Mouse (Mus musculus) fat pad, adult 2 months (tissue): Measurements from ENCODE around the gene Sh2b2.
"Not testable (repeated sequence)": the region's sequence is repeated elsewhere in the genome, so short reads cannot be mapped to it uniquely, and the experiment has no call there.

Source experiments
- DNase-seq: peaks from one replicate; pipeline ENCODE4 v3.0.0-alpha.2; 2011; ENCODE audit warnings: low read depth, low spot score; ENCODE audit errors: extremely low read depth

Gene Sh2b2

DNA sequence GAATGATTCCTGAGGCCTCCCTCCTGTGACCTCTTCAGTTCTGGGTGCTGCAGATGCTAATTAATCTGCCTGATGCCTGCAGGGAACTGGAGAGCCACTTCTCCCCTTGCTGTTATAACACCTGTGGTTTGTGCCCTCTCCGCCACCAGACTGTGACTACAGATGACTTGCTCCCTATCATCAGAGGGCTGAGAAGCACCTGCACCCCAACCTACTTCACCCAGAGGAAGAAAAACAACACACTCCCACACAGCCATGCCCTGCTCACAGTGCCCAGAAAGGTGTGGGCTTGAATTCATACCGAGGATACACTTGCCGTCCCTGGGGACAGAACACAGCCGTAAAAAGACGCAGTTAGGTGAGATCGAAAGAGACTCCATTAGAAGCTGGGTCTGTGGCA, 5.2 kb downstream of the Sh2b2 start:
- no peak for DNase-seq

DNA sequence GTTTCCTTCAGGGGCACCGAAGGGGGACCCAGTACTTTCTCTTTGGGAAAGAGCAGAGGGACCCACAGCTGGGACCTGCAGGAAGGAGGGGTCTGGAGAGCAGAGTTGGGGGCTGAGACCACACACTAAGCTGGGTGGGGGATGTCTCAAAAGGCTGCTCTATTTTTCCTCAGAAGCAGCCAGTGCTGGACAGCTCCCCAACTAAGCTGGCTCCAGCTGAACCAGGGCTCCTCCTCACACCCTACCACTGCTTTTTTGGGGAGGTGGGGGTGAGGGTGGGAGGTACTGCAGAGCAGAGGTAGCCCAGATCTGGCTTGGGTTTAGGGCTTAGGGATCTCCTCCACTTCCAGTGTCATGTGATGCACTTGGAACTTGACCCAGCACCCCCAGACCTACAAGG, 6.0 kb downstream of the Sh2b2 start:
- no peak for DNase-seq

DNA sequence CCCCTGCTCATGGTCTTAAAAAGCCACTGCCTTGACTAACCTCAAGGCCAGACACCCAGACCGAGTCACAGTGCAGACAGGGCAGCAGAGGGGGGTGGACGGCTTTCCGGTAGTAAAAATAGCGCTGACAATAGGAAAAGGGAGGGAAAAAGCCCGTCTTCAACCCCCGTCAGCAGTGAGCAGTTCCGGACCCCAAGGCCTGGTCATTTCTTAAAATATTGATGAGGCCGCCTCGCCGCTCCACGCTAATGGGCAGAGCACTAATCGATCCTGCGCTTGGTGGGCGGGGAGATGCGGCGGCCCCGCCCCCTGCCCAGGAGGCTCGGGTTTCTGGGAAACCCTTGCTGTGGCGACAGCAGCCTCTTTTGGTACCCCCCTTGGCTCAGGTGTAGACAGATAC, 8.7 kb downstream of the Sh2b2 start:
- no peak for DNase-seq

DNA sequence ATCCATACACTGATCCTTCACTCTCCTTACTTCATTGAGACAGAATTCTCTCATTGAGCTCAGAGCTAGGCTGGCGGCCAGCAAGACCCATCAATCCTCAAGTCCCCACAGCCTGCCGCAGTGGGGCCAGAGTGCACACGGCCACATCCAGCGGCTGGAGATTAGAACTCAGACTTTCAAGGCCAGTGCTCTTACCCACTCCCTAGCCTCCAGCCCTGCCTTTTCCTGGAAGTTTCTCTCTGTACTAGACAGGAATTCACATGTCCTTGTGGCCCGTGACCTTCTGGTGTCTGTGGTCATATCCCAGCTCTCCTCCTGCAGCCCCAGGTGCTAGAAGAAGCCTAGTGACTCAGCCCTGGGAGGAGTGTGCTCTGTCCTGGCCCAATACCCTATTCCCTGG, 9.7 kb downstream of the Sh2b2 start:
- no peak for DNase-seq

DNA sequence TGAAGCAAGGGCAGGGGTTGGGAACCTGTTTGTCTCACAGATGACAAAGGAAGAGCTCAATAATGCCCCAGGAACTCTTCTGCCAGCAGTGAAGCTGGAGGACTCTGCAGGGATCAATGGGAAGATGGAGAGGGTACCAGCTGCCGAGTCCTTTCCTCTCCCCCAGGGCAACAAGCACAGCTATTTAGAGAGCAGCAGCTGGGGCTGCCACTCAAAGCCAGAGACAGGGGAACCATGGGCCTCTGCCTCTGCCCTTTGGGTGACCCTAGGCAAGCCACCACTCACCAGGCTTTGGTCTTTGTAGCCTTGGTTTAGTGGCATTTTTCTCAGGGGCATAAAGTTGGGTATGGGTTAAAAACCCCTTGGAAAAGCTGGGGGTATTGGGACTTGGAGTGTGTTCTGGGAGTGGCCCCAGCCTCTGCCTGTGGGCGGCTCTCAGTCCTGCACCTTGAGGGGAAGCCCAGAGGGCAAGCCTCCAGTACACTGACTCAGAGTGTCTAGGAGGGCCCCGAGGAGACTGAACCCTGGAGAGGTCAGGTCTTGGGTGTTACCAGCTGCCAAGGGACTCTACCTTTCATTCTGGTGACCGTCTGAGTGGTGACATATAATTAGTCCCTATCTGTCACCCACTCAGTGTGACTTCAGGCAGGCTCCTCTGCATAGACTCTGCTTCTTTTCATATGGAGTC, 15.9 kb downstream of the Sh2b2 start:
- no peak for DNase-seq

DNA sequence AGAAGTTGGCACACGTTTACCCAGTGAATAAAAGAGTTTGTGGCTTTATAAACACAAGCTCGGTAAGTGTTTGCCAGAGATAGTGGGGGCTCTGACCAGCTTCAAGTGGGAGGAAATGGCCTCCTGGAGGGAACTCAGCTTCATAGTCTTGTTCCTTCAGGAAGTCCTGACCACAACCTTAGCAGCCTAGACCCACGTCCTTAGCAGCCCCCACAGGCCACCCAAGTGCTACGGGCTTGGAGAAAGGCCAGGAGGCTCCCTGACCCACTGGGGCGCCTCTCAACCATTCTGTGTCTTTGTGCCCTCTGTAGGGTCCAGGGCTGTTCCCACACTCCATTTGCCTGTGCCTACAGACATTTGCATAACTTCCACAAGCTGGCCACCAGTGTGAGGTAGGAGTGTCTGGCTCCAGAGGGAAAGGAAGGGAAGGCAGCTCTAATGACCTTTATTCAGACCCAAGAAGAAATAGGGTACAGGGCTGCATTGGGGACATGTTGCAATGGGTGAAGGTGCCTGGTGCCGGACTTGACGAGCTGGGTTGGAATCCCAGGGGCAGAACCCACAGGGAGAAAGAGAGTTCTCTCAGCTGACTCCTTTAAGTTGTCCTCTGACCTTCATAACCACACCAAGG, 20.0 kb downstream of the Sh2b2 start:
- DNase-seq: no peak

DNA sequence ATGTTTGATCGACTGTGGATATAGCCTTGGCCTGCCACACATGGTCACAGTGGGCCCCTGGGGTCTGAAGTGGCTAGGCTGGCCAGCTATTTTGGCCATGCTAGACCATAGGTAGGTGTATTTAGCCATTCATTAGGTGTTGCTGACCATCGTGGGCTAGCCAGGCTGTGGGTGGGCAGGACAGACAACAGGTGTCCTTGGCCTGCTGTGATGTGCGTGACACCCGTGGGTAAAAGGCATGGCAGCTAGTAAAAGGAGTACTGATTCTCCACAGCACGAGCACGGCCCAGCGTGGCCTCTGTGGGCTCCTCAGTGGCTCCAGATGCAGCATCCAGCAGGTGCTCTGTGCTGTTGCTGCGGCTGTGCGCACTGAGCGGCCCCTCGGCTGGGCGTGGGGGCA, 27.8 kb downstream of the Sh2b2 start:
- no peak for DNase-seq

DNA sequence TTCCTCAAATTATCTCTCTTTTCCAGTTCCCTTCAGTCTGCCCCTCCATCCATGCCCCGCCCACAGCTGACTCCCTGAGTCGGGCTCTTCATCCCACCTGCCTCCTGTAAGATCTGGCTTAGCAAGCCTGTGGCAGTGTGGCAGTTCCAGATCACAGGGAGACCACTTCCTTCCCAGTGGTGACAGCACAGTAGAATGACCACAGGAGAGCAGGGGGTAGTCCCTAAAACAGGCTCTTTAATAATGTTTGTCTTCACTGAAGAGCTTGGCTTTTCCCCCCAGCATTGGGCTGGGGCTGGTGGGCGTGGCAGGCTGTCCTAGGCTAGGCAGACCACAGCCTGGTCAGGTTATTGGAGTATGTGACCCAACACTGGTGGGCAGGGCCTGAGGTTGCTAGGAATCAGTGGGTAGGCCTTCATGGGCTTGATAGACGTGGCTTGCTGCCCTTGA, 28.4 kb downstream of the Sh2b2 start:
- DNase-seq: no peak

DNA sequence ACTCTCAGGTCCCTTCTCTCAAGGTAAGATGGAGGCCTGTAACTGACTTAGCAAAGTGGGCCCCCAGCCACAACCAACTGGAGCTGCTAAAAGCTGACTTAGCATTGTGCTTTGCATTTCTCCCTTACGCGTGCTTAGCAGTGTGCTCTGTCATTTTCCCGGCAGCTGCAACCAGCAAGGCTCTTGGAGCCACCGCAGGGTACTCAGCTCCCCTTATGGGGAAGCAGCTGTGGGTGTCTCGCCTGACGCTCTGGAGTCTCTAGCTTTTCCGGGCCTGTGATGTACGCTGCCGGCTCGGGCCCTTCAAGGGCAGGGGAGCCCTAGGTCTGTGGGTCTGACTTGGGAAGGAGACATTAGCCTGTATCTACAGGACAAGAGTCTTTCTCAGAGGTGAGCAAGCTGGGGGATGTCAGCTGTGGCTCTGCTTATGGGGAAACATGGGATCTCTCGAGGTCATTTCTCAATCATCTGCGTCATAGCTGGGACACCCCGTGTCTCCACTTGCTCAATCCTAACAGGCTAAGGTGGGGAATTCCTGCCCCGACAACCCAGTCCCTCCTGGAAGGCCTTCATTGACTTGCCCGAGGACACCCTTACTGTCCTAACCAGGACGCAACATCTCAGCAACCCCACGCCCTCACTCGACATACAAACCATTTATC, 29.2 kb downstream of the Sh2b2 start:
- DNase-seq: no peak

DNA sequence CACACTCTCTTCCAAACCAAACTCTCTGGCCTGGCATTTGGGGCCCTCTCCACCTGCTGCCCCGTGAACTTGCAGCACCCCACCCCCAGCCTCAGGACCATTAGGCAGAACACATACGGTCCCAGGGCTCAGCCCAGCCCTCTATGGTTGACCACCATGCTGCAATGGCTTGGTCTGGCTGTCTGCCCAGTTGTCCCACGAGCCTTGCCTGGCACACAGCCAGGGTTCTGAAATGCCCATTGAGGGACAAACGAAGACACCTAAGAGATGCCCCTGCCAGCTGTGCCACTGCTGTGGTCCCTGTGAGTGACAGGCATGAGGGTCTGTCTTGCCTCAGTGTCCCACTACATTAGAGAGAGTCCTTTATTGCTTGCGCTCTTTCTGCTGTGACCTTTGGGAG, 30.4 kb downstream of the Sh2b2 start:
- no peak for DNase-seq

DNA sequence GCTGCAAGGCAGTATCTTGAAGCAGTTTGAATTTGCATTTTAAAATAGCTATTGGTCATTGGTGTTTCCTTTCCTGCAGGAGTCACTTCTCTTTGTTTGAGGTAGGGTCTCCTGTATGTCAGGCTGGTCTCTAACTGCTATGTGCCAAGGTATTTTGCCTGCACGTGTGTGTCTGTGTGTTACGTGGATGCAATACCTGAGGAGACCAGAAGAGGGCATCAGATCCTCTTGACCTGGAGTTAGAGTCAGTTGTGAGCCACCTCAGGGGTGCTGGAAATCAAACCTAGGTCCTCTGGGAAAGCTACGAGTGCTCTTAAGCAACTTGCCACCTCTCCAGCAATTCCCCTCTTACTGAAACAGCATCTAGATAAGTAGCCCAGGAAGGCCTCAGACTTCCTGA, 31.1 kb downstream of the Sh2b2 start:
- no peak for DNase-seq

DNA sequence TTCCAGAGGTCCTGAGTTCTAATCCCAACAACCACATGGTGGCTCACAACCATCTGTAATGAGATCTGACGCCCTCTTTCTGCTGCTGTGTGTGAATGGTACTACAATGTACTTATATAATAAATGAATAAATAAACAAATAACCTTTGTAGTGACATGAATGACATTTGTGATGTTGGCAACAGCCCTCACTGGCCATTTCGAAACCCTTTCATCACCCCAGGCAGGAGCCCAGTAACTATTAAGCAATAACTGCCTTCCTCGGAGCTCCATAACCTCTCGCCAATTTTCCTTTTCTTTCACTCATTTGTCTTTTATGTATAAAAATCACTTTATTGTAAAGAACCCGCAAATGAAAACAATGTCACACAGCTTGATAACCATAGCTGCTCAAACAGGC, 32.6 kb downstream of the Sh2b2 start:
- DNase-seq: no peak

DNA sequence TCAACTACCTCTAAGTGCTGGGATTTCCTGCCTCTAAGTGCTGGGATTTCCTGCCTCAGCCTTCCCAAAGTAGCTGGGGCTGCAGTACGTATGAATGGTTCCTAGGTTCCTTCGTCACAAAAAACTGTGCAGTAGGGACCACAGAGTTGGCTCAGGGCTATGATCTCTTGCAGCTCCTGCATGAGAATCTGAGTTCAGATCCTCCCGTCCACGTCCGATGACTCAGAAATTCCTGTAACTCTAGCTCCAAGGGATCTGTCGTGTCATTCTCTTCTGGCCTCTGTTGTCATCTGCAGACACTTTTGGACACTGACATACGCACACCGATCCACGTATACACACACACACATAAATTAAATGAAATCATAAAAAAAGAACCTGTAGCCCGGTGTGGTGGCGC, 33.6 kb downstream of the Sh2b2 start:
- no peak for DNase-seq

DNA sequence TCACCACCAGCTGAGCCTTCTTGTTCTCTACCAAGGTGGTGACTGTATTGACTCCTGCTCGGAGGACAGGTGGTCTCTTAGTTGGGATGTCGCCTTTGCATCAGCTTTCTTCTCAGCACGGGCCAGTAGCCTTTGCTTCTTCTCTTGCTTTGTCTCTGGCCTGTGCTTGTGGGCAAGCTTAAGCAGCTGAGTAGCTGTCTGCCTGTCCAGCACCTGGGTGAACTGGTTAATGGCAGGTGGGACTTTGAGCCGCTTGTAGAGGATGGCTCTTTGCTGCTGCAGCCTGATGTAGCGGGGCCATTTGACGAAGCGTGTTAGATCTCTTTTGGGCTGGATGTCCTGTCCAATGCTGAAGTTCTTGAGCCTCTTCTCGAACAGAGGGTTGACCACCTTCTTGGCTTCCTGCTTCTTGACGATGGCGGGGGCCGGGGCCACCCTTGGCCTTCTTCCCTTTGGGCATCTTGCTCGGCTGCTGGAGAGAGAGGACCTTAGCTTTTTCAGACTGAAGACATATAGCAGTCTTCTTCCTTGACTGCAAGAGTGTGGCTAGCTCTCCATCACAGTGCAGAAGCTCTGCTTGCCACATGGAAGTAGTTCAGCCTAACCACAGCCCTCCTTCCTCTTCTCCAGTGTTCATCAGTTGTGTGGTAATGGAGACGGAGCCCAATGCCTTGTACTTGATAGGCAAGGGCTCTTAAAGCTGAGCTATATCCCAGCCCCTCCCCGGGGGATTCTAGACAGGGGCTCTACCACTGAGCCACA, 34.8 kb downstream of the Sh2b2 start:
- DNase-seq: not testable (repeated sequence)

DNA sequence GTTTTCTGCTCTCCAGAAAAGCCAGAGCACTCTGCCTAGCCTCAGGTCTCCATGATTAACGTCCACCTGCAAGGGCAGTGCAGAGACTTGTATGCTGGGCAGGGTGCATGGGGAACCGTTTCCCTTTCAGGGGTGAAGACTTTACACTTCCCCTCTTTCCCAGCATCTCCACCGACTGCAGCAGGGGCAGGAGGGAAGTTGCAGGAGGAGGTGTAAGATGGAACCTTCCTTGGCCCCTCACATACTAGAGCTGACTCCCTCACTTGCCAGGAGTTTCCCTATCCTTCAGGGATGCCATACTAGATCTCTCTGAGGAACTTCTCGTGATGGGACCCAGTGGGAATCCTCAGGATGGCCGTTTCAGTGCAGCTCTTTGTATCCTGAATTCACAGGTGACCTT, 35.8 kb downstream of the Sh2b2 start:
- DNase-seq: no peak

DNA sequence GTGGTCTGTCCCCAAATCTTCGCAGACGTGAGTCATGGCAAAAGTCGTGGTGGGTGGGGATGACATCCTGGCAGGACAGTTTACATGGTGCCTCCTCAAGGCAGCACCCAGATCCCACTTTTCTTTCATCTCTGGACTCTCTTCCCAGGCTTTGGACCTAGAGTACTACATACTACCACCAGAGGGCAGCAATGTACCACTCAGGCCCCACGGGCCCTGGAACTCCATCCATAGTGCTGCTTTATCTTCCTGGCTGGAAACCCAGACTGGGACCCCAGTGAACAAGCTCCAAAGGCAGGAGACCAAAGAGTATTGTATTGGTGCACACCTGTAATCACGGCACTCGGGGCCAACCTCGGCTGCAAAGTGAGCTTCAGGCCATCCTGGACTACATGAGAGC, 44.5 kb downstream of the Sh2b2 start:
- DNase-seq: no peak

DNA sequence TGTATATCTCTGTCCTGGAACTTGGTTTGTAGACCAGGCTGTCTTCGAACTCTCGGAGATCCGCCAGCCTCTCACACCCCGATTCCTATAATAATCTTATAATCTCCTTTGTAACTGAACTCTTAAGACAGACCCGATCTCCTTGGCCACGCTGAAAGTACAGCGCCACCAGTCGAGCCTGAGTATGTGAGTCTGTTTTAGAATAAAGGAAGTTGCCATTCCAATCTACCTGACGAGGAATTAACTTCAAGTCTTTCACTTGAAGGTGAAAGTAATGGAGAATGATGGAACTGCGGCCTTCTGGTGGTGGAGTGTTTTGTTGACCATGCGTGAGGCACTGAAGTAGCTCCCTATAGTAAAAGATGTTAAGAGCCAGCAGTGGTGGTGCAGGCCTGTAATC, 46.8 kb downstream of the Sh2b2 start:
- no peak for DNase-seq

DNA sequence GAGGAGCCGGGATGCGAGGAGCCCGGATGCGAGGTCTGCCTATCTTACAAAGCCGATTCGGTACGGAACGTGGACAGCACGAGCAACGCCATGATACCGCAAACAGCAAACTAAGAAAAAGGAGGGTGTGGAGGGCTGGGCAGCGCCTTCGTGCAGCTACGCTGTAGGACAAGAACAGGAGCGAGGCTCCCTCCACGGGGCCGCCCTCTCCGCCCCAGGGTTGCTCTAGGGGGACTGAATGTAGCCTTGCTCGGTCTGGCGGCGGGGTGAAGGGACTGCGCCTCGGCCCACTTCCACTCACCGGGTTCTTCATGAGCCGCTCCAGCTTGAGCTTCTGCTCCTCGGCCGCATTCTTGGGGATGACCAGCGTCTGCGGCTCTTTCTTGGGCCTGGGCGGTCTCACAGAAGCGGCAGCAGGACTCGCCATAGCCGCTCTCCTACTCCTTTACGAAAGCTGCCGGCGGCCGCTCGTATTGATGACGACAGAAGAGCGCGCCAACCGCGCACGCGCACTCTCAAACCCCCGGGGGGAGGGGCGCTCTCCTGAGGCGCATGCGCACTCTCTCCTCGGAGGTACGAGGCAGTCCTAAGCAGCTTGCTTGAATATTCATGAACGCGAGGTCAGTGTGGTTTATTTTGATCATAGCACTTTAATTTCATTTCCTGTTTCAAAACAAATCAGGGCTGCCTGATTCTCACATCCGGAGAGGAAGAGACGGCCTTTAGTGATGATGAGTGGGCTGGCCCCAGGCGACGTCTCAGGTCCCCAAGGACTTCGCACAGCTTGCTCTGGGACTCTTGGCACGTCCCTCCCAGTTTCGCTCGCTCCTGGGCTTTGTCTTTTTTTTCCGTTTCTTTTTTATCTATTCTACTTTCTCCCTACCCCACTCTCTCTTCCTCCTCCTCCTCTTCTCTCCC, 47.6 kb downstream of the Sh2b2 start, which contains the start of gene Prkrip1:
Prkrip1 (minus strand) TSS at position 490 of the 918 bp plus-strand sequence.
- peak; percentile 46 for DNase-seq

DNA sequence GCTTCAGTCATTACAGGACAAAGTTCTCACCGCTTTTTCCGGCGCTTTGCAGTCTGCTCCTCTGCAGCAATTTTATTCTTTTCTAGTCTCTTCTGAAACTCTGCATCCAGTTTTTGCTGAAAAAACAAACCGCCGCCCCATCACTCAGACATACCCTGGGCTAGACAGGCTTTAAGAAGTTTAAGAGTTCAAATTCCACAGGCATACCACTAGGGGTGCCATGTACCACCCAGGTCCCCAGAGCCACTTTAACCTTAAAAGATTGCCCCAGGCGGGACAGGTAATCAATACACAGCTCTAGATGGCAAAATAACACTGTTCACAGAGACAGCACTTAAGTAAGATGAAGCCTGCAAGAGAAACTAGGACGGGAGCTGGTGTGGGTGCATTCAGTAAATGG, 54.5 kb downstream of the Sh2b2 start:
- DNase-seq: no peak

DNA sequence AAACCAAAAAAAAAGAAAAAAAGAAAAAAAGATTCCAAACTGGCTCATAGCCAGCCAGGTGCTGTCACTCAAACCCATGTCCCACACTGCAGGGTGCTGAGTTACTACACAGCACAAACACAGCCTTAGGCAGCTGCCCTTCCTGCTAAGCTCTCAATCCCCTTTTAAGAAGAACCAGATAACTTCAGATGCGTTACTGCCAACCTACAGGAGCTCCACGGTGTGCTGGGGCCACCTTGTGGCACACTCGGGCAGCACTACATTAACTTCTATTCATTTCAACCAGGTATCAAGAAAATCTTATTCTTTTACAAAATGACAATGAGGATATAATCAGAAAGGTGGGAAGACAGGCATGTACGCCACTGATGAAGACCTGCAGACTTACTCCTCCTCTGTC, 59.6 kb downstream of the Sh2b2 start:
- no peak for DNase-seq

DNA sequence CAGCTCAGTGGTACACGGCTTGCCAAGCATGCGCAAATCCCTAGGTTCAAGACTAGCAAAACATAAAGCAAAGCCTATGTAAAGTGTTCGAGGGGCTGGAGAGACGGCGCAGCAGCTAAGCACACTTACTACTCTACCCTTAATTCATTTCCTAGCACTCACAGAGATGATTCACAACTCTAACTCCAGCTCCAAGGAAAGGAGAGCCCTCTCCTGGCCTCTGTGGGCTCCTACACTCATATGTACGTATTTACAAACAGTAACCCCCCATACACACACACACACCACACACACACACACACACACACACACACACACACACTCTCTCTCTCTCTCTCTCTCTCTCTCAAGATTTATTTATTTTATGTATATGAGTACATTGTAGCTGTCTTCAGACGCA, 62.6 kb downstream of the Sh2b2 start:
- DNase-seq: no peak
